Mouse (Mus musculus): Measurements from ENCODE around the gene Zfp592. TPM values are rescaled to one million over a fixed set of nuclear protein-coding genes. Genes with fewer than 3 reads are reported as not detected.

Zfp592 gene
- polyA plus RNA-seq (2017; shearing (Covaris generic)): 12.7 TPM

GRCm38 (mm10) chr7:80992980-80993833, at the start of gene Zfp592:
Gene Zfp592, plus strand, starts transcription at chr7:80993681.

GRCm38 (mm10) chr7:80947445-80948350, 45.8 kb upstream of the Zfp592 start, which contains the start of gene Sec11a:
Gene Sec11a, minus strand, starts transcription at chr7:80947780.

GRCm38 (mm10) chr7:81057471-81057870, 64.0 kb downstream of the Zfp592 start, which contains the start of gene Alpk3:
Gene Alpk3, plus strand, starts transcription at chr7:81057600.

Other genes starting within 250 kb of the Zfp592 start
- gene Iqgap1, start 167.7 kb upstream of the Zfp592 start, polyA plus RNA-seq (2017; shearing (Covaris generic)): 305 TPM
- gene Zscan2, start 132.8 kb upstream of the Zfp592 start, polyA plus RNA-seq (2017; shearing (Covaris generic)): 3.3 TPM
- 36.9 TPM for gene Wdr73, start 92.4 kb upstream of the Zfp592 start, polyA plus RNA-seq (2017; shearing (Covaris generic))
- gene Nmb, start 88.6 kb upstream of the Zfp592 start, polyA plus RNA-seq (2017; shearing (Covaris generic)): 63.4 TPM
- 384 TPM for gene Sec11a, start 45.9 kb upstream of the Zfp592 start, polyA plus RNA-seq (2017; shearing (Covaris generic))
- 0.21 TPM for gene Alpk3, start 63.9 kb downstream of the Zfp592 start, polyA plus RNA-seq (2017; shearing (Covaris generic))
- gene Slc28a1, start 121.1 kb downstream of the Zfp592 start, polyA plus RNA-seq (2017; shearing (Covaris generic)): not detected
- gene Pde8a, start 219.9 kb downstream of the Zfp592 start, polyA plus RNA-seq (2017; shearing (Covaris generic)): 0.84 TPM